ENCODE assay signal across 10 mouse cellular contexts in genomic region chr7:28595751-28596435, GRCm38 (mm10). TPM values are rescaled to one million over a fixed set of nuclear protein-coding genes. Genes with fewer than 3 reads are reported as not detected.
DNase-seq lines count a peak whose midpoint lies in the region; ATAC-seq and TF ChIP-seq lines count a peak whose summit lies in the region.
"Had no signal": no experiment of that assay in that cellular context is flagged by ENCODE, and none has a peak within 500 bp of the region (broad histone marks: within the 10 kb centered on the region; RNA-seq: fewer than 3 reads in every experiment).

No protein-coding gene starts in this region.

- H3K27me3 ChIP-seq in heart, embryonic 11.5 days (ENCODE audit: control insufficient read depth, insufficient read depth, low read length) = no peaks in the 10 kb centered on the region
- no peaks in the 10 kb centered on the region for H3K27me3 ChIP-seq in embryonic facial prominence, embryonic 15.5 days
- H3K27me3 ChIP-seq in liver, embryonic 14.5 days (ENCODE audit: control insufficient read depth, insufficient read depth, low read length) = no peaks in the 10 kb centered on the region

- ATAC-seq in heart, embryonic 11.5 days (replicated peaks; ENCODE audit: insufficient number of reproducible peaks, low FRiP score, low TSS enrichment) = no peak
- ATAC-seq in embryonic facial prominence, embryonic 15.5 days (ENCODE audit: insufficient number of reproducible peaks, low FRiP score, low TSS enrichment, low read depth) = no peak
- ATAC-seq in liver, embryonic 14.5 days (ENCODE audit: insufficient read depth) = no peak

- in situ Hi-C loops in ES-E14 (cut with MboI; ENCODE audit: low sequenced_read_pairs in 2 of 2, unreplicated experiment in 2 of 2) = no loop called here

- no peak for TF ChIP-seq POLR2A in lung, adult 2 months (IDR thresholded peaks at IDR 0.05; ENCODE audit: borderline replicate concordance, extremely low read depth, low read depth, low read length)

- no peaks in the 10 kb centered on the region for H3K36me3 ChIP-seq in heart, embryonic 11.5 days (ENCODE audit: control insufficient read depth, insufficient read depth, low read length)
- peaks cover 7% of the 10 kb centered on the region; the same call in 1 of the 2 replicates for H3K36me3 ChIP-seq in ES-E14 (ENCODE audit: control insufficient read depth, insufficient read depth, low read length, poor library complexity, severe bottlenecking)
- H3K36me3 ChIP-seq in embryonic facial prominence, embryonic 15.5 days = peaks cover 11% of the 10 kb centered on the region
- 0 out of 2 replicates have a peak, but pooled peaks cover 2% of the 10 kb centered on the region for H3K36me3 ChIP-seq in liver, embryonic 14.5 days (replicated peaks; ENCODE audit: control insufficient read depth, insufficient read depth, low read depth)

- no peak for TF ChIP-seq CTCF in liver, embryonic 14.5 days (IDR thresholded peaks at IDR 0.05; ENCODE audit: low read depth)
- TF ChIP-seq CTCF in lung, adult 2 months (IDR thresholded peaks at IDR 0.05; ENCODE audit: insufficient read depth, low read length) = no peak

- H3K9ac ChIP-seq in heart, embryonic 11.5 days (ENCODE audit: low read depth, low read length) = peak overlapping the region; percentile 54
- no peak overlapping the region for H3K9ac ChIP-seq in ES-E14 (ENCODE audit: insufficient read depth, low read depth, low read length, poor library complexity, severe bottlenecking)
- H3K9ac ChIP-seq in embryonic facial prominence, embryonic 15.5 days = no peak overlapping the region
- H3K9ac ChIP-seq in liver, embryonic 14.5 days (replicated peaks) = peak overlapping the region; percentile 5; the same call in 1 of the 2 replicates

- TF ChIP-seq EP300 in liver, embryonic 14.5 days (IDR thresholded peaks at IDR 0.05; ENCODE audit: low read depth) = no peak

- peaks cover 49% of the 10 kb centered on the region for H3K4me1 ChIP-seq in heart, embryonic 11.5 days (ENCODE audit: control insufficient read depth, insufficient read depth, low read length)
- H3K4me1 ChIP-seq in ES-E14 (ENCODE audit: control insufficient read depth in 2 of 2, insufficient read depth in 2 of 2, low read length in 2 of 2, poor library complexity in 1 of 2) = peaks cover 32 to 45% of the 10 kb centered on the region in 2 experiments
- H3K4me1 ChIP-seq in embryonic facial prominence, embryonic 15.5 days = peaks cover 68% of the 10 kb centered on the region
- H3K4me1 ChIP-seq in liver, embryonic 14.5 days (replicated peaks; ENCODE audit: control insufficient read depth in 2 of 2, insufficient read depth in 2 of 2, low read length in 1 of 2) = peaks cover 24 to 51% of the 10 kb centered on the region in 2 experiments
- H3K4me1 ChIP-seq in lung, adult 2 months (ENCODE audit: control insufficient read depth, insufficient read depth, low read length) = peaks cover 45% of the 10 kb centered on the region

- no peak for DNase-seq in heart, adult 18-20 months
- no peak for DNase-seq in ES-E14 (ENCODE audit: low read depth, low spot score)
- no peak for DNase-seq in liver, embryonic 14.5 days (ENCODE audit: low read depth in 3 of 3, low spot score in 3 of 3)
- DNase-seq in right cerebral cortex, postnatal 14 days = no peak
- no peak for DNase-seq in thymus, postnatal 14 days
- no peak for DNase-seq in lung, adult 2 months

- no peak overlapping the region for H3K27ac ChIP-seq in heart, embryonic 11.5 days (ENCODE audit: low read depth, low read length)
- H3K27ac ChIP-seq in ES-E14 (ENCODE audit: insufficient read depth, low read depth, low read length, poor library complexity, severe bottlenecking) = no peak overlapping the region; the same call in 1 of the 2 replicates
- peak overlapping the region; percentile 91; the same call in 1 of the 2 replicates for H3K27ac ChIP-seq in embryonic facial prominence, embryonic 15.5 days (replicated peaks)
- peak overlapping the region; percentile 26 for H3K27ac ChIP-seq in liver, embryonic 14.5 days

- no peaks in the 10 kb centered on the region for H3K9me3 ChIP-seq in heart, embryonic 11.5 days (replicated peaks; ENCODE audit: control insufficient read depth, low read length)
- H3K9me3 ChIP-seq in ES-E14 (ENCODE audit: control insufficient read depth, insufficient read depth, low read depth, low read length) = no peaks in the 10 kb centered on the region
- no peaks in the 10 kb centered on the region for H3K9me3 ChIP-seq in embryonic facial prominence, embryonic 15.5 days (replicated peaks)
- H3K9me3 ChIP-seq in liver, embryonic 14.5 days (ENCODE audit: control insufficient read depth, low read length) = no peaks in the 10 kb centered on the region

- 73% methylated on average over 8 of the region's 8 CpGs for WGBS in heart, embryonic 11.5 days (ENCODE audit: insufficient replicate concordance)
- 75% methylated on average over 8 of the region's 8 CpGs for WGBS in embryonic facial prominence, embryonic 15.5 days
- WGBS in liver, embryonic 14.5 days (ENCODE audit: insufficient replicate concordance) = 76% methylated on average over 8 of the region's 8 CpGs
- 36% methylated on average over 8 of the region's 8 CpGs for WGBS in lung, adult 2 months

- peak overlapping the region; percentile 81 for H3K4me2 ChIP-seq in heart, embryonic 11.5 days
- peak overlapping the region; percentile 78 for H3K4me2 ChIP-seq in embryonic facial prominence, embryonic 15.5 days (replicated peaks)
- peak overlapping the region; percentile 74 for H3K4me2 ChIP-seq in liver, embryonic 14.5 days (ENCODE audit: low read depth)

- peak overlapping the region; percentile 81; the same call in 1 of the 2 replicates for H3K4me3 ChIP-seq in heart, embryonic 11.5 days (ENCODE audit: low read depth, low read length)
- peak overlapping the region; percentile 78 to 94; a peak in 3 of 4 replicates for H3K4me3 ChIP-seq in ES-E14 (ENCODE audit: insufficient read depth in 1 of 2, low read depth in 1 of 2, low read length in 2 of 2, poor library complexity in 1 of 2, severe bottlenecking in 1 of 2)
- H3K4me3 ChIP-seq in embryonic facial prominence, embryonic 15.5 days (replicated peaks) = peak overlapping the region; percentile 68
- peak overlapping the region; percentile 75 to 86 for H3K4me3 ChIP-seq in liver, embryonic 14.5 days (ENCODE audit: insufficient read depth in 1 of 2, low read depth in 2 of 2, low read length in 2 of 2)
- no peak overlapping the region for H3K4me3 ChIP-seq in lung, adult 2 months (replicated peaks; ENCODE audit: extremely low read depth, low read depth, low read length)

TF ChIP-seq in ES-E14, 5 proteins besides CTCF, POLR2A, EP300 and RAD21:
- TF ChIP-seq HCFC1 (IDR thresholded peaks at IDR 0.05; ENCODE audit: borderline replicate concordance, insufficient read depth, low read length) (no peak), ZNF384 (IDR thresholded peaks at IDR 0.05; ENCODE audit: low read depth, low read length) (no peak), ZC3H11A (IDR thresholded peaks at IDR 0.05; ENCODE audit: borderline replicate concordance, low read depth, low read length) (no peak), CHD2 (IDR thresholded peaks at IDR 0.05; ENCODE audit: low read depth, low read length) (no peak), MAFK (IDR thresholded peaks at IDR 0.05; ENCODE audit: insufficient read depth, low read depth, low read length) (no peak)

RNA-seq across cellular contexts. Expression of gene Samd4b, which starts 2.1 kb away (rescaled TPM):
- polyA plus RNA-seq in heart, embryonic 11.5 days (2014; fragmentation: Nextera tagmentation; extraction: Ambion mirVana) = 22.2 and 22.8 TPM in 2 replicates
- 10 to 100 TPM; 19.6 to 22.1 TPM for total RNA-seq in heart, adult 18-20 months (2021)
- total RNA-seq in ES-E14 (2012; rRNA removed) = 26.9 and 30.3 TPM in 2 replicates
- polyA plus RNA-seq in embryonic facial prominence, embryonic 15.5 days (2015; fragmentation: Nextera tagmentation; extraction: Ambion mirVana) = 32.8 and 34.1 TPM in 2 replicates
- polyA plus RNA-seq in liver, embryonic 14.5 days (2012; rRNA removed) = 12.0 and 14.2 TPM in 2 replicates
- polyA plus RNA-seq in liver, embryonic 14.5 days (2014; fragmentation: Nextera tagmentation; extraction: Ambion mirVana) = 4.5 and 5.9 TPM in 2 replicates
- polyA plus RNA-seq in lung, adult 2 months (2012; rRNA removed) = 93.9 and 112 TPM in 2 replicates

RNA-seq across cellular contexts. Expression of gene Pak4, which starts 2.1 kb away (rescaled TPM):
- 25.4 and 27.6 TPM in 2 replicates for polyA plus RNA-seq in heart, embryonic 11.5 days (2014; fragmentation: Nextera tagmentation; extraction: Ambion mirVana)
- total RNA-seq in heart, adult 18-20 months (2021) = 1 to 10 TPM; 8.8 to 9.9 TPM
- total RNA-seq in ES-E14 (2012; rRNA removed) = 31.9 and 32.2 TPM in 2 replicates
- 37.4 and 39.3 TPM in 2 replicates for polyA plus RNA-seq in embryonic facial prominence, embryonic 15.5 days (2015; fragmentation: Nextera tagmentation; extraction: Ambion mirVana)
- 11.5 and 12.3 TPM in 2 replicates for polyA plus RNA-seq in liver, embryonic 14.5 days (2012; rRNA removed)
- polyA plus RNA-seq in liver, embryonic 14.5 days (2014; fragmentation: Nextera tagmentation; extraction: Ambion mirVana) = 8.5 and 8.6 TPM in 2 replicates
- 66.7 and 76.0 TPM in 2 replicates for polyA plus RNA-seq in lung, adult 2 months (2012; rRNA removed)

RNA-seq across cellular contexts. Expression of gene Acp7, which starts 35.2 kb away (rescaled TPM):
- polyA plus RNA-seq in heart, embryonic 11.5 days (2014; fragmentation: Nextera tagmentation; extraction: Ambion mirVana) = 0.17 TPM in 1 of 2 replicates, not detected in the other
- not detected for total RNA-seq in heart, adult 18-20 months (2021)
- total RNA-seq in ES-E14 (2012; rRNA removed) = 1.6 and 2.5 TPM in 2 replicates
- 1.3 and 1.9 TPM in 2 replicates for polyA plus RNA-seq in embryonic facial prominence, embryonic 15.5 days (2015; fragmentation: Nextera tagmentation; extraction: Ambion mirVana)
- not detected in 2 replicates for polyA plus RNA-seq in liver, embryonic 14.5 days (2012; rRNA removed)
- polyA plus RNA-seq in liver, embryonic 14.5 days (2014; fragmentation: Nextera tagmentation; extraction: Ambion mirVana) = not detected in 2 replicates
- 0.41 and 16.5 TPM in 2 replicates for polyA plus RNA-seq in lung, adult 2 months (2012; rRNA removed)
- total RNA-seq: hematopoietic stem cell, adult 5-6 weeks; MEL had no signal

RNA-seq across cellular contexts. Expression of gene Nccrp1, which starts 48.8 kb away (rescaled TPM):
- polyA plus RNA-seq in heart, embryonic 11.5 days (2014; fragmentation: Nextera tagmentation; extraction: Ambion mirVana) = not detected in 2 replicates
- total RNA-seq in heart, adult 18-20 months (2021) = not detected
- 0.18 and 0.32 TPM in 2 replicates for total RNA-seq in ES-E14 (2012; rRNA removed)
- polyA plus RNA-seq in embryonic facial prominence, embryonic 15.5 days (2015; fragmentation: Nextera tagmentation; extraction: Ambion mirVana) = 2.6 and 4.6 TPM in 2 replicates
- polyA plus RNA-seq in liver, embryonic 14.5 days (2012; rRNA removed) = 0.05 TPM in 1 of 2 replicates, not detected in the other
- not detected in 2 replicates for polyA plus RNA-seq in liver, embryonic 14.5 days (2014; fragmentation: Nextera tagmentation; extraction: Ambion mirVana)
- polyA plus RNA-seq in lung, adult 2 months (2012; rRNA removed) = 0.53 and 27.0 TPM in 2 replicates
- total RNA-seq: hematopoietic stem cell, adult 5-6 weeks; MEL had no signal

RNA-seq across cellular contexts. Expression of gene Sycn, which starts 55.2 kb away (rescaled TPM):
- not detected in 2 replicates for polyA plus RNA-seq in heart, embryonic 11.5 days (2014; fragmentation: Nextera tagmentation; extraction: Ambion mirVana)
- not detected for total RNA-seq in heart, adult 18-20 months (2021)
- not detected in 2 replicates for total RNA-seq in ES-E14 (2012; rRNA removed)
- not detected in 2 replicates for polyA plus RNA-seq in embryonic facial prominence, embryonic 15.5 days (2015; fragmentation: Nextera tagmentation; extraction: Ambion mirVana)
- not detected in 2 replicates for polyA plus RNA-seq in liver, embryonic 14.5 days (2012; rRNA removed)
- polyA plus RNA-seq in liver, embryonic 14.5 days (2014; fragmentation: Nextera tagmentation; extraction: Ambion mirVana) = not detected in 2 replicates
- 27.0 TPM in 1 of 2 replicates, not detected in the other for polyA plus RNA-seq in lung, adult 2 months (2012; rRNA removed)
- total RNA-seq: hematopoietic stem cell, adult 5-6 weeks; MEL had no signal

Comparison
In these comparisons a context has a peak if more than half of its experiments do, and no peak if none do; other contexts are left out.
1. H3K27ac ChIP-seq: peak in embryonic facial prominence, embryonic 15.5 days (single experiment) and liver, embryonic 14.5 days (single experiment); none in heart, embryonic 11.5 days (single experiment) and ES-E14 (single experiment).
2. H3K9ac ChIP-seq: peak in heart, embryonic 11.5 days (single experiment) and liver, embryonic 14.5 days (single experiment); none in ES-E14 (single experiment) and embryonic facial prominence, embryonic 15.5 days (single experiment).
3. Peak in every context shown above with its lines, with median percentiles within 50 percentile points of each other: H3K4me2 ChIP-seq.